Mouse (Mus musculus): ENCODE measurements at regions not wholly inside any gene's neighbourhood (a gene's known extent, or its start where the extent isn't known, plus 50 kb on each side); places are given as distances from the start of the nearest gene placed in this dataset.

- Histone ChIP-seq H3K4me3 (replicated peaks; ENCODE audit: low read depth, low read length) (peak overlapping the region; percentile 28), H3K27ac (replicated peaks; ENCODE audit: low read depth, low read length) (no peak overlapping the region), H3K4me1 (ENCODE audit: control insufficient read depth, insufficient read depth, low read length) (peaks cover 6% of the 10 kb centered on the region; the same call in 1 of the 2 replicates), H3K36me3 (ENCODE audit: control insufficient read depth, insufficient read depth, low read length) (no peaks in the 10 kb centered on the region), H3K27me3 (ENCODE audit: control insufficient read depth, insufficient read depth, low read length) (no peaks in the 10 kb centered on the region), H3K9ac (replicated peaks; ENCODE audit: low read length) (no peak overlapping the region), H3K4me2 (ENCODE audit: low read length) (peak overlapping the region; percentile 49), H3K9me3 (ENCODE audit: control insufficient read depth, low read length) (no peaks in the 10 kb centered on the region)
- peak; percentile 86 for DNase-seq
- peak; percentile 74 for ATAC-seq (ENCODE audit: low FRiP score, low TSS enrichment)
- 2% methylated on average over 15 of the region's 15 CpGs for WGBS
Observed at GRCm38 (mm10) chr5:64505835-64506600, 297.2 kb upstream of the Klf3 start.

DNA sequence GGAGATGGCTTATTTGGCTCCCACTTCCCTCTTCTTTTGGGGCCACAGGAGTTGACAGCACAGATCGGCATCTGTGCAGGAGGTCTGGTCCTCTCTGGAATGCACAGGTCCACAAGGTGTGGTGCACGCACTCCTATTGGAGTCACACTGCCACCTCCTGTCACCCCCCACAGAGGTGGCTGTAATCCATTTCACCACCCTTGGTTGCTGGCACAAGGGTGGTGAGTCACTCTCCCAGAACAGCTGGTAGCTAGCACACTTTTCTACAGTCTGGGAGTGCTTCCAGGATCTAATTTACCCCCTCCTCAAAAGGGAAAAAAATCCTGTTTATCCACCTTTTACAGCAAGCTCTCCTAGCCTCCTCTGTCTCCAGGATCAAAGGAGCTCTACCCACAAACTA, 294.6 kb upstream of the Klf3 start:
- Histone ChIP-seq H3K9ac (replicated peaks; ENCODE audit: low read length) (no peak overlapping the region), H3K4me2 (ENCODE audit: low read length) (no peak overlapping the region), H3K27me3 (ENCODE audit: control insufficient read depth, insufficient read depth, low read length) (no peaks in the 10 kb centered on the region), H3K36me3 (ENCODE audit: control insufficient read depth, insufficient read depth, low read length) (no peaks in the 10 kb centered on the region), H3K4me3 (replicated peaks; ENCODE audit: low read depth, low read length) (no peak overlapping the region), H3K9me3 (ENCODE audit: control insufficient read depth, low read length) (no peaks in the 10 kb centered on the region), H3K27ac (replicated peaks; ENCODE audit: low read depth, low read length) (no peak overlapping the region), H3K4me1 (ENCODE audit: control insufficient read depth, insufficient read depth, low read length) (peaks cover 6% of the 10 kb centered on the region; the same call in 1 of the 2 replicates)
- WGBS = 86% methylated on average over 2 of the region's 2 CpGs
- ATAC-seq (ENCODE audit: low FRiP score, low TSS enrichment) (no peak), DNase-seq (no peak)

DNA sequence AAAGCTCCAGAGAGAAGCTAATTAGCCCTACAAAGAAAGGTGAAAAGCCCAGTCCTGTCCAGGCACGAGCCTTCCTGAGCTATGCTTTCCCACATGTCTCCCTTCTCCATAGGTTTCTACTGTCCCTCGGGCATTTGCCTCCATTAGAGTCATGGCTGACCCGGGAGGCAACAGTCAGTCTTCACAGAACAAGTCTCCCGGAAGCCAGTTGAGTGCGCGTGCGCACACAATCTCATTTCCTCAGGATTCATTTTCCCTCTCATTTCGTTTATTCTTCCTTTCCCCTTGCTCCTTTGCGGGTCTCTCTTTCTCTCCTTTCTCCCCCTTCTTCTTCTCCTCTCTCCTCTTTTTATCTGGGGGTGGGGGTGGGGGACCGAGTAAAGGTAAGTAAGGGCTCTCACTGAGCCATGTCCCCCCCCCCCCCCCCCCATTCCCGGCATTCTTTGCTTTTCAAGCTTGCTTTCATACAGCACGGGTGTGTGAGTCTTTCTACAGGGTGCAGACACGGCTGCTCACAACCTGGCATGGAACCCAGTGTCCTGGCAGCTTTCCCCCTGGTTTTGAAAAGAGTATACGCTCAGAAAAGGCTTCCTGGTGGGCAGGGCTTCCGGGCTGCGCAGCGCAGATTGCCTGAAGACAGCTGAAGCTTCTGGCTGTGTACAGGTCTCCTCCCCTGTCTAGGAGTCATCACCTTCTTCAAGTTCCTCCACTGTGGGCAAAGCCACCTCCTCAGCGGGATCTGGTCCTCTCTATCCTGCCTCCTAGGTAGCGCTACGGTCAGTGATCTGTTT, 289.8 kb upstream of the Klf3 start:
- Histone ChIP-seq H3K27me3 (ENCODE audit: control insufficient read depth, insufficient read depth, low read length) (no peaks in the 10 kb centered on the region), H3K36me3 (ENCODE audit: control insufficient read depth, insufficient read depth, low read length) (no peaks in the 10 kb centered on the region), H3K27ac (replicated peaks; ENCODE audit: low read depth, low read length) (no peak overlapping the region), H3K9ac (replicated peaks; ENCODE audit: low read length) (no peak overlapping the region), H3K4me1 (ENCODE audit: control insufficient read depth, insufficient read depth, low read length) (no peaks in the 10 kb centered on the region; the same call in 1 of the 2 replicates), H3K9me3 (ENCODE audit: control insufficient read depth, low read length) (no peaks in the 10 kb centered on the region), H3K4me3 (replicated peaks; ENCODE audit: low read depth, low read length) (no peak overlapping the region), H3K4me2 (ENCODE audit: low read length) (no peak overlapping the region)
- DNase-seq = peak; percentile 37
- ATAC-seq (ENCODE audit: low FRiP score, low TSS enrichment) = no peak
- WGBS = 82% methylated on average over 20 of the region's 20 CpGs

GRCm38 (mm10) chr5:64516115-64516665, 287.0 kb upstream of the Klf3 start:
- Histone ChIP-seq H3K4me3 (replicated peaks; ENCODE audit: low read depth, low read length) (no peak overlapping the region), H3K36me3 (ENCODE audit: control insufficient read depth, insufficient read depth, low read length) (no peaks in the 10 kb centered on the region), H3K9me3 (ENCODE audit: control insufficient read depth, low read length) (no peaks in the 10 kb centered on the region), H3K4me2 (ENCODE audit: low read length) (no peak overlapping the region), H3K27ac (replicated peaks; ENCODE audit: low read depth, low read length) (no peak overlapping the region), H3K4me1 (ENCODE audit: control insufficient read depth, insufficient read depth, low read length) (no peaks in the 10 kb centered on the region; the same call in 1 of the 2 replicates), H3K9ac (replicated peaks; ENCODE audit: low read length) (no peak overlapping the region), H3K27me3 (ENCODE audit: control insufficient read depth, insufficient read depth, low read length) (no peaks in the 10 kb centered on the region)
- 94% methylated on average over 13 of the region's 13 CpGs for WGBS
- no peak for ATAC-seq (ENCODE audit: low FRiP score, low TSS enrichment)
- DNase-seq = no peak

DNA sequence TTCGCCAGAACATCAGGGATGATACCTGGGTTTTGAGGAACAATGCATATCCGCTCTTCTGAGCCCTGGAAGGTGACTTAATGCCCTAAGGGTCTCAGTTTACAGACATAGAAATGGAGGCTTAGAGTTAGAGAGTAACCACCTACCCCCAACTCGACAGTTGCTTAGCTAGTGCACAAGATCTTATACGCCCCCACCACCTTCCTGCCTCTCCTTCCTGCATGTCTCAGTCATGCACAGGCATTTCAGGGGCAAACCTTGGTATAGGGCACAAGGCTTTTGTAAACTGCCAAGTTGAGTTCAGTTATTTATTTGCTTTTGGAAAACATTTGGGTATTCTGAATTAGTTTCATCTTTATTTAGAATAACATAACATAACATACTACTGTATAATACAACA, 285.9 kb upstream of the Klf3 start:
- no peak for ATAC-seq (ENCODE audit: low FRiP score, low TSS enrichment)
- no peak overlapping the region for H3K4me3 ChIP-seq (replicated peaks; ENCODE audit: low read depth, low read length)
- H3K9ac ChIP-seq (replicated peaks; ENCODE audit: low read length) = no peak overlapping the region
- 96% methylated on average over 4 of the region's 4 CpGs for WGBS
- H3K4me1 ChIP-seq (ENCODE audit: control insufficient read depth, insufficient read depth, low read length) = no peaks in the 10 kb centered on the region; the same call in 1 of the 2 replicates
- H3K9me3 ChIP-seq (ENCODE audit: control insufficient read depth, low read length) = no peaks in the 10 kb centered on the region
- no peak for DNase-seq
- no peaks in the 10 kb centered on the region for H3K36me3 ChIP-seq (ENCODE audit: control insufficient read depth, insufficient read depth, low read length)
- no peak overlapping the region for H3K27ac ChIP-seq (replicated peaks; ENCODE audit: low read depth, low read length)
- H3K4me2 ChIP-seq (ENCODE audit: low read length) = no peak overlapping the region
- no peaks in the 10 kb centered on the region for H3K27me3 ChIP-seq (ENCODE audit: control insufficient read depth, insufficient read depth, low read length)

- H3K9ac ChIP-seq (replicated peaks; ENCODE audit: low read length) = no peak overlapping the region
- H3K4me1 ChIP-seq (ENCODE audit: control insufficient read depth, insufficient read depth, low read length) = no peaks in the 10 kb centered on the region; the same call in 1 of the 2 replicates
- no peak overlapping the region for H3K27ac ChIP-seq (replicated peaks; ENCODE audit: low read depth, low read length)
- no peaks in the 10 kb centered on the region for H3K9me3 ChIP-seq (ENCODE audit: control insufficient read depth, low read length)
- no peak overlapping the region for H3K4me2 ChIP-seq (ENCODE audit: low read length)
- no peaks in the 10 kb centered on the region for H3K36me3 ChIP-seq (ENCODE audit: control insufficient read depth, insufficient read depth, low read length)
- ATAC-seq (ENCODE audit: low FRiP score, low TSS enrichment) = no peak
- DNase-seq = peak; percentile 24
- 57% methylated on average over 3 of the region's 3 CpGs for WGBS
- H3K4me3 ChIP-seq (replicated peaks; ENCODE audit: low read depth, low read length) = no peak overlapping the region
- H3K27me3 ChIP-seq (ENCODE audit: control insufficient read depth, insufficient read depth, low read length) = no peaks in the 10 kb centered on the region
Observed at GRCm38 (mm10) chr5:64517835-64518234, 285.4 kb upstream of the Klf3 start.

GRCm38 (mm10) chr5:64519036-64519435, 284.2 kb upstream of the Klf3 start:
- no peak overlapping the region for H3K4me3 ChIP-seq (replicated peaks; ENCODE audit: low read depth, low read length)
- no peaks in the 10 kb centered on the region for H3K36me3 ChIP-seq (ENCODE audit: control insufficient read depth, insufficient read depth, low read length)
- no peak overlapping the region for H3K4me2 ChIP-seq (ENCODE audit: low read length)
- DNase-seq (no peak), ATAC-seq (ENCODE audit: low FRiP score, low TSS enrichment) (no peak)
- H3K27ac ChIP-seq (replicated peaks; ENCODE audit: low read depth, low read length) = no peak overlapping the region
- H3K9me3 ChIP-seq (ENCODE audit: control insufficient read depth, low read length) = no peaks in the 10 kb centered on the region
- no peak overlapping the region for H3K9ac ChIP-seq (replicated peaks; ENCODE audit: low read length)
- WGBS = 89% methylated on average over 7 of the region's 7 CpGs
- H3K27me3 ChIP-seq (ENCODE audit: control insufficient read depth, insufficient read depth, low read length) = no peaks in the 10 kb centered on the region
- no peaks in the 10 kb centered on the region; the same call in 1 of the 2 replicates for H3K4me1 ChIP-seq (ENCODE audit: control insufficient read depth, insufficient read depth, low read length)

GRCm38 (mm10) chr5:64519731-64520130, 283.5 kb upstream of the Klf3 start:
- ATAC-seq (ENCODE audit: low FRiP score, low TSS enrichment) (no peak), DNase-seq (no peak)
- Histone ChIP-seq H3K4me3 (replicated peaks; ENCODE audit: low read depth, low read length) (no peak overlapping the region), H3K4me2 (ENCODE audit: low read length) (no peak overlapping the region), H3K9me3 (ENCODE audit: control insufficient read depth, low read length) (no peaks in the 10 kb centered on the region), H3K4me1 (ENCODE audit: control insufficient read depth, insufficient read depth, low read length) (no peaks in the 10 kb centered on the region; the same call in 1 of the 2 replicates), H3K27ac (replicated peaks; ENCODE audit: low read depth, low read length) (no peak overlapping the region), H3K9ac (replicated peaks; ENCODE audit: low read length) (no peak overlapping the region), H3K36me3 (ENCODE audit: control insufficient read depth, insufficient read depth, low read length) (no peaks in the 10 kb centered on the region), H3K27me3 (ENCODE audit: control insufficient read depth, insufficient read depth, low read length) (no peaks in the 10 kb centered on the region)
- WGBS = 90% methylated on average over 12 of the region's 12 CpGs

Data from midbrain, embryonic 14.5 days (tissue).